Mouse (Mus musculus): ENCODE measurements at regions not wholly inside any gene's neighbourhood (a gene's known extent, or its start where the extent isn't known, plus 50 kb on each side); places are given as distances from the start of the nearest gene placed in this dataset.
A peak's percentile ranks its signal among the peaks of the same experiment; 100 is the strongest.

DNA sequence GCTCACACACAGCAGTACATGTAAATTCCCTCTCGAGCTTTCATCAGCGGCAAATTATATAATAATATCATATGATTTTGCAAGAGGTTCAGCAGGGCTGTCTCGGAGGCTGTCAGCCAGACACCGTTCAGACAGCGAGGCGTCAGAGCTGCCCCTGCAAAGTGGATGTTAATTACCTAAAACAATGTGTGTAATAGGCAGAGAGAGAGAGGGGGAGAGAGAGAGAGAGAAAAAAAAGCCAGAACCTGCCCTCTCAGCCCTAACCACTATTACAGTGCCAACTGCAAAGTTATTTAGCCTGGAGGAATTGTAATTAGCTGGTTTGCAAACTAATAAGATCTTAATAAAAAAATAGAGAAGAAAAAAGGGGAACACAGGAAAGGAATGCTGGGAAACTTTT is 225.1 kb upstream of the Msx2 start:
- ATAC-seq (ENCODE audit: insufficient number of reproducible peaks, insufficient read depth, low FRiP score, low TSS enrichment, low read depth): no peak
- Histone ChIP-seq H3K4me2 (no peak overlapping the region), H3K27ac (no peak overlapping the region), H3K27me3 (peaks cover 4% of the 10 kb centered on the region; the same call in 1 of the 2 replicates), H3K9me3 (no peaks in the 10 kb centered on the region), H3K36me3 (no peaks in the 10 kb centered on the region), H3K4me1 (peaks cover 16% of the 10 kb centered on the region; the same call in 1 of the 2 replicates), H3K9ac (no peak overlapping the region), H3K4me3 (no peak overlapping the region)
- WGBS: 47% methylated on average over 6 of the region's 6 CpGs

GRCm38 (mm10) chr13:53695385-53695784 is 222.5 kb upstream of the Msx2 start:
- WGBS: 49% methylated on average over 3 of the region's 3 CpGs
- ATAC-seq (ENCODE audit: insufficient number of reproducible peaks, insufficient read depth, low FRiP score, low TSS enrichment, low read depth): no peak
- H3K4me2 ChIP-seq: no peak overlapping the region

DNA sequence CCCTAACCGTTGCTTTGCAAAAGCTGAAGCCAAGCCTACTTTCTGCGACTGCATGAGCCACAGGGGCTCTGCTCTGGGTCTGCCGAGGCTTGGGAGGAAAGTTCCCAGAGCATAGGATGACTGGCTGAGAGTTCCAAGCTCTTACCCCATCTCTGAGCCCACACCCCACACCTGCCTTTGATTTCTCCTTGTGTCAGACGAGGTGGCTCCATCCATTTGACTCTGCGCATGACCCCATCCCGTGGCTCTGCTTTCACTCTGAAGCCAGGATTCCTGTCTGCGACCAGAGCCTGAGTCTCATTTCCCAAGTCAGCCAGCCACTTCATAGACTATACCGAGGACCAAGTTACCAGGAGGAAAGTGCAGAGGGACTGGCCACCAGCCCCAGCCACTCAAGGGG is 216.1 kb upstream of the Msx2 start:
- WGBS: 20% methylated on average over 8 of the region's 8 CpGs
- ATAC-seq (ENCODE audit: insufficient number of reproducible peaks, insufficient read depth, low FRiP score, low TSS enrichment, low read depth): no peak
- peaks cover 6% of the 10 kb centered on the region; the same call in 1 of the 2 replicates for H3K27me3 ChIP-seq
- peak overlapping the region; percentile 57 for H3K9ac ChIP-seq
- H3K4me3 ChIP-seq: peak overlapping the region; percentile 37
- peaks cover 34% of the 10 kb centered on the region for H3K4me1 ChIP-seq
- no peaks in the 10 kb centered on the region for H3K36me3 ChIP-seq
- no peaks in the 10 kb centered on the region for H3K9me3 ChIP-seq
- peak overlapping the region; percentile 55 for H3K27ac ChIP-seq
- H3K4me2 ChIP-seq: peak overlapping the region; percentile 56

More at GRCm38 (mm10) chr13:53695385-53695784, 222.5 kb upstream of the Msx2 start:
- Histone ChIP-seq H3K9me3 (no peaks in the 10 kb centered on the region), H3K4me1 (peaks cover 16% of the 10 kb centered on the region; the same call in 1 of the 2 replicates), H3K27me3 (no peaks in the 10 kb centered on the region), H3K4me3 (no peak overlapping the region), H3K36me3 (no peaks in the 10 kb centered on the region), H3K27ac (no peak overlapping the region), H3K9ac (no peak overlapping the region)

- 9% methylated on average over 13 of the region's 13 CpGs for WGBS
- peak overlapping the region; percentile 56 for H3K4me2 ChIP-seq
- no peak for ATAC-seq (ENCODE audit: insufficient number of reproducible peaks, insufficient read depth, low FRiP score, low TSS enrichment, low read depth)
- peak overlapping the region; percentile 57 for H3K9ac ChIP-seq
- peaks cover 6% of the 10 kb centered on the region; the same call in 1 of the 2 replicates for H3K27me3 ChIP-seq
- peak overlapping the region; percentile 37 for H3K4me3 ChIP-seq
- no peaks in the 10 kb centered on the region for H3K36me3 ChIP-seq
- peaks cover 34% of the 10 kb centered on the region for H3K4me1 ChIP-seq
- H3K27ac ChIP-seq: peak overlapping the region; percentile 55
- no peaks in the 10 kb centered on the region for H3K9me3 ChIP-seq
Observed at GRCm38 (mm10) chr13:53688489-53688888, 215.6 kb upstream of the Msx2 start.

DNA sequence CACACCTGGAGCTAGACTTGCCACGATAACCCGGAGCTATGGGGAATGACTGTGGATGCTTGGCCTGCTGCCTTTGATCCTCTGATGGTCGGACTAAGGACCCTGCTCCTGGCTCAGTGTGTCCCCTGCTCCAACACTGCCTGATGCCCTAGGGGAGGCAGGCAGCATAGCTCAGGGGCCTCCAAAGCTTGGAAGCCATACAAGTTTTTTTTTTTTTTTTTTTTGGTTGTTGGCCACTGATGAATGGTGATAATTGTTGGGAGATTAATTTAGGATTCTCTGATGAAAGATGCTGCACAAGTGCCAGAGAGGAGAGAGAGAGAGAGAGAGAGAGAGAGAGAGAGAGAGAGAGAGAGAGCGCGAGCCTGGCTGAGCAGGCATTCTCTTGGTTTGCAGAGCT is 211.6 kb upstream of the Msx2 start:
- 27% methylated on average over 5 of the region's 5 CpGs for WGBS

DNA sequence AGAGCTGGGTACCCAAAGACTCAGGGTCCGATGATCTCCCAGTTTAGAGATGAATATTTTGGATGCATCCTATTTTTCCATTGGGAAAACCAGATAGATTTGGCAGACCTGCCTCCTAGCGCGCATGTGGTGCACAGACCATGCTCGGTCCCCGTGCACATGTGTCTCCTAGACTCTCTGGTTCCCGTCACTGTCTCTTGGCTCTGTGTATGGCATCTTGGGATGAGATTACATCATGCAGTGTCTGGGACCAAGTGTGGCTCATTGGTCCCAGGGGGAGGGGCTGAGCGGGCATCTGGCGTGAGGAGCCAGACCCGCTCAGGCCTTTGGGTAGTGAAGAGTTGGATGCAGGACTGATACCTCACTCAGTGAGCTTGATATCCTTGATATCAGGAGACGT is 204.3 kb upstream of the Msx2 start:
- WGBS: 78% methylated on average over 10 of the region's 10 CpGs
- Histone ChIP-seq H3K27me3 (peaks cover 7% of the 10 kb centered on the region; the same call in 1 of the 2 replicates), H3K4me3 (no peak overlapping the region), H3K36me3 (no peaks in the 10 kb centered on the region), H3K4me2 (no peak overlapping the region), H3K4me1 (no peaks in the 10 kb centered on the region; the same call in 1 of the 2 replicates), H3K9ac (no peak overlapping the region), H3K27ac (no peak overlapping the region), H3K9me3 (no peaks in the 10 kb centered on the region)
- ATAC-seq (ENCODE audit: insufficient number of reproducible peaks, insufficient read depth, low FRiP score, low TSS enrichment, low read depth): no peak

More for the DNA sequence above, 211.6 kb upstream of the Msx2 start:
- Histone ChIP-seq H3K27ac (no peak overlapping the region), H3K9me3 (no peaks in the 10 kb centered on the region), H3K4me2 (no peak overlapping the region), H3K4me1 (peaks cover 34% of the 10 kb centered on the region), H3K27me3 (peaks cover 8% of the 10 kb centered on the region; the same call in 1 of the 2 replicates), H3K9ac (no peak overlapping the region), H3K36me3 (no peaks in the 10 kb centered on the region), H3K4me3 (no peak overlapping the region)
- ATAC-seq (ENCODE audit: insufficient number of reproducible peaks, insufficient read depth, low FRiP score, low TSS enrichment, low read depth): no peak

DNA sequence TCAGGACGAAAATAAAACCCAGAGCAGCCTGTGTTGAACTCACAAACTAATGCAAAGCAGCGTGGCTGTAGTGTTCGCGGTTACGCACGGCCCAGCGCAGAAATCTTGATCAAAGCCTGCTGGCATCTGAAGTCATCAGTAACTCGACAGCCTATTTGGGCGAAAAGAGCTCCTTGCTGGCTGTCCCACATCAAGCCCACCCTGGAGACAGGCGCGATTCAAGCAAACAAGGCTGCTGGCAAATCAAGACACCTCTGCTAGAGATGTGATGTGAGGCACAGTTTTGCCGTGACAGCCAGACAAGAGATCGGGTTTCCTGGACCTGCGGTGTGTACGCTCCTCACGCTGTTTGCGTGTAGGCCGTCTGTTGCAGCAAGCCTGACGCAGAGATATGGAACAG is 197.5 kb upstream of the Msx2 start:
- peaks cover 13% of the 10 kb centered on the region for H3K4me1 ChIP-seq
- peaks cover 4% of the 10 kb centered on the region; the same call in 1 of the 2 replicates for H3K9me3 ChIP-seq
- no peak for ATAC-seq (ENCODE audit: insufficient number of reproducible peaks, insufficient read depth, low FRiP score, low TSS enrichment, low read depth)
- H3K27ac ChIP-seq: peak overlapping the region; percentile 66; the same call in 1 of the 2 replicates
- 18% methylated on average over 19 of the region's 19 CpGs for WGBS
- H3K4me2 ChIP-seq: peak overlapping the region; percentile 48
- peak overlapping the region; percentile 18; the same call in 1 of the 2 replicates for H3K4me3 ChIP-seq
- peaks cover 7% of the 10 kb centered on the region; the same call in 1 of the 2 replicates for H3K27me3 ChIP-seq
- H3K9ac ChIP-seq: peak overlapping the region; percentile 59
- no peaks in the 10 kb centered on the region for H3K36me3 ChIP-seq

- ATAC-seq (ENCODE audit: insufficient number of reproducible peaks, insufficient read depth, low FRiP score, low TSS enrichment, low read depth): no peak
- Histone ChIP-seq H3K4me3 (no peak overlapping the region), H3K36me3 (no peaks in the 10 kb centered on the region), H3K4me1 (peaks cover 13% of the 10 kb centered on the region), H3K9ac (no peak overlapping the region), H3K9me3 (peaks cover 4% of the 10 kb centered on the region; the same call in 1 of the 2 replicates), H3K4me2 (no peak overlapping the region), H3K27ac (no peak overlapping the region), H3K27me3 (peaks cover 7% of the 10 kb centered on the region; the same call in 1 of the 2 replicates)
- WGBS: 89% methylated on average over 4 of the region's 4 CpGs
Observed at GRCm38 (mm10) chr13:53667518-53667917, 194.6 kb upstream of the Msx2 start.

- Histone ChIP-seq H3K4me1 (peaks cover 12% of the 10 kb centered on the region), H3K4me2 (no peak overlapping the region), H3K4me3 (no peak overlapping the region), H3K27ac (no peak overlapping the region), H3K9me3 (peaks cover 4% of the 10 kb centered on the region; the same call in 1 of the 2 replicates), H3K27me3 (no peaks in the 10 kb centered on the region), H3K36me3 (no peaks in the 10 kb centered on the region), H3K9ac (no peak overlapping the region)
- ATAC-seq (ENCODE audit: insufficient number of reproducible peaks, insufficient read depth, low FRiP score, low TSS enrichment, low read depth): no peak
- WGBS: 88% methylated on average over 2 of the region's 2 CpGs
Observed at GRCm38 (mm10) chr13:53665592-53665991, 192.7 kb upstream of the Msx2 start.

- 89% methylated on average over 7 of the region's 7 CpGs for WGBS
- no peak overlapping the region for H3K4me3 ChIP-seq
Observed at GRCm38 (mm10) chr13:53664631-53665230, 191.9 kb upstream of the Msx2 start.

GRCm38 (mm10) chr13:53652826-53653225 is 180.0 kb upstream of the Msx2 start:
- no peaks in the 10 kb centered on the region; the same call in 1 of the 2 replicates for H3K27me3 ChIP-seq
- H3K4me3 ChIP-seq: no peak overlapping the region
- no peak overlapping the region for H3K9ac ChIP-seq
- H3K4me1 ChIP-seq: no peaks in the 10 kb centered on the region
- ATAC-seq (ENCODE audit: insufficient number of reproducible peaks, insufficient read depth, low FRiP score, low TSS enrichment, low read depth): no peak
- H3K4me2 ChIP-seq: no peak overlapping the region
- 33% methylated on average over 4 of the region's 4 CpGs for WGBS
- no peaks in the 10 kb centered on the region for H3K36me3 ChIP-seq
- H3K27ac ChIP-seq: no peak overlapping the region
- no peaks in the 10 kb centered on the region for H3K9me3 ChIP-seq

More at GRCm38 (mm10) chr13:53664631-53665230, 191.9 kb upstream of the Msx2 start:
- ATAC-seq (ENCODE audit: insufficient number of reproducible peaks, insufficient read depth, low FRiP score, low TSS enrichment, low read depth): no peak
- Histone ChIP-seq H3K27me3 (no peaks in the 10 kb centered on the region), H3K4me1 (peaks cover 3% of the 10 kb centered on the region), H3K27ac (no peak overlapping the region), H3K9ac (no peak overlapping the region), H3K9me3 (peaks cover 4% of the 10 kb centered on the region; the same call in 1 of the 2 replicates), H3K4me2 (no peak overlapping the region), H3K36me3 (no peaks in the 10 kb centered on the region)

- Histone ChIP-seq H3K4me1 (no peaks in the 10 kb centered on the region), H3K4me3 (no peak overlapping the region), H3K27ac (no peak overlapping the region), H3K27me3 (no peaks in the 10 kb centered on the region; the same call in 1 of the 2 replicates), H3K36me3 (no peaks in the 10 kb centered on the region), H3K9ac (no peak overlapping the region), H3K4me2 (no peak overlapping the region), H3K9me3 (no peaks in the 10 kb centered on the region)
- ATAC-seq (ENCODE audit: insufficient number of reproducible peaks, insufficient read depth, low FRiP score, low TSS enrichment, low read depth): no peak
- WGBS: 91% methylated on average over 15 of the region's 15 CpGs
Observed at GRCm38 (mm10) chr13:53648353-53648752, 175.5 kb upstream of the Msx2 start.

All from embryonic facial prominence, embryonic 13.5 days (tissue).